In genomic region chr10:67535256-67535655, GRCm38 (mm10) we compare ENCODE assay signal across 8 mouse cellular contexts. TPM values are rescaled to one million over a fixed set of nuclear protein-coding genes. Genes with fewer than 3 reads are reported as not detected.
DNase-seq lines count a peak whose midpoint lies in the region; ATAC-seq and TF ChIP-seq lines count a peak whose summit lies in the region.

Gene Egr2 (plus strand): TSS chr10:67535475.

- TF ChIP-seq CTCF in left cerebral cortex, adult 2 months (IDR thresholded peaks at IDR 0.05), result peak; percentile 32
- TF ChIP-seq CTCF in liver, postnatal 0 days (IDR thresholded peaks at IDR 0.05; ENCODE audit: low read depth), result no peak

- peaks cover 70% of the 10 kb centered on the region for H3K27me3 ChIP-seq in embryonic facial prominence, embryonic 15.5 days
- peaks cover 57% of the 10 kb centered on the region for H3K27me3 ChIP-seq in hindbrain, embryonic 11.5 days (ENCODE audit: control insufficient read depth, insufficient read depth, low read length)
- H3K27me3 ChIP-seq in liver, postnatal 0 days (ENCODE audit: insufficient read depth, low read length), result peaks cover 61% of the 10 kb centered on the region

- ATAC-seq in embryonic facial prominence, embryonic 15.5 days (ENCODE audit: insufficient number of reproducible peaks, low FRiP score, low TSS enrichment, low read depth), result no peak
- ATAC-seq in hindbrain, embryonic 11.5 days (ENCODE audit: low FRiP score), result no peak
- no peak for ATAC-seq in liver, postnatal 0 days
- ATAC-seq in frontal cortex, adult (ENCODE audit: low TSS enrichment), result no peak

- 1% methylated on average over 37 of the region's 37 CpGs for WGBS in embryonic facial prominence, embryonic 15.5 days
- whole genome bisulfite sequencing in hindbrain, embryonic 11.5 days, result under 1% methylated on average over 30 of the region's 37 CpGs
- 2% methylated on average over 32 of the region's 37 CpGs for WGBS in liver, postnatal 0 days (ENCODE audit: insufficient replicate concordance)

- no peak for TF ChIP-seq EP300 in liver, postnatal 0 days (IDR thresholded peaks at IDR 0.05; ENCODE audit: low read depth)

- H3K27ac ChIP-seq in left cerebral cortex, adult 2 months, result no peak within 1 kb of the TSS
- no peak within 1 kb of the TSS; the same call in 1 of the 2 replicates for H3K27ac ChIP-seq in embryonic facial prominence, embryonic 15.5 days (replicated peaks)
- H3K27ac ChIP-seq in hindbrain, embryonic 11.5 days (ENCODE audit: low read depth, low read length), result no peak within 1 kb of the TSS
- H3K27ac ChIP-seq in liver, postnatal 0 days (ENCODE audit: low read depth), result no peak within 1 kb of the TSS

- peak in 1 of 2 experiments; percentile 35 for DNase-seq in left cerebral cortex, adult 2 months (ENCODE audit: extremely low spot score in 1 of 2, low spot score in 2 of 2)
- DNase-seq in left cerebral cortex, adult 9 months (ENCODE audit: low spot score in 2 of 2), result no peak
- peak; percentile 58 for DNase-seq in T-cell, adult 2 months (ENCODE audit: low spot score)
- DNase-seq in hindbrain, embryonic 11.5 days (ENCODE audit: low spot score), result peak; percentile 40
- DNase-seq in liver, postnatal 0 days, result peak; percentile 33
- peak; percentile 22 to 32 for DNase-seq in spleen, postnatal 10 days (ENCODE audit: low spot score in 2 of 2)

- H3K4me2 ChIP-seq in embryonic facial prominence, embryonic 15.5 days (replicated peaks), result peak within 1 kb of the TSS; percentile 96
- H3K4me2 ChIP-seq in hindbrain, embryonic 11.5 days (replicated peaks; ENCODE audit: low read depth, low read length), result peak within 1 kb of the TSS; percentile 94
- H3K4me2 ChIP-seq in liver, postnatal 0 days (ENCODE audit: low read depth, low read length), result peak within 1 kb of the TSS; percentile 97

- no peaks in the 10 kb centered on the region for H3K9me3 ChIP-seq in embryonic facial prominence, embryonic 15.5 days (replicated peaks)
- no peaks in the 10 kb centered on the region for H3K9me3 ChIP-seq in hindbrain, embryonic 11.5 days (ENCODE audit: control insufficient read depth, low read length)
- no peaks in the 10 kb centered on the region for H3K9me3 ChIP-seq in liver, postnatal 0 days (ENCODE audit: low read length)

- intact Hi-C loops in left cerebral cortex, adult 2 months (cut with DNase I), result loop anchor here (5.0 to 10.0 kb wide), 4 partner anchors 112 to 630 kb away; no protein-coding TSS in a partner anchor

- peaks cover 36% of the 10 kb centered on the region for H3K4me1 ChIP-seq in embryonic facial prominence, embryonic 15.5 days
- peaks cover 16% of the 10 kb centered on the region for H3K4me1 ChIP-seq in hindbrain, embryonic 11.5 days (replicated peaks; ENCODE audit: control insufficient read depth, insufficient read depth, low read length)
- H3K4me1 ChIP-seq in liver, postnatal 0 days (ENCODE audit: insufficient read depth), result peaks cover 26% of the 10 kb centered on the region

- H3K36me3 ChIP-seq in embryonic facial prominence, embryonic 15.5 days, result no peaks in the 10 kb centered on the region
- H3K36me3 ChIP-seq in hindbrain, embryonic 11.5 days (ENCODE audit: control insufficient read depth, insufficient read depth, low read length), result no peaks in the 10 kb centered on the region
- no peaks in the 10 kb centered on the region for H3K36me3 ChIP-seq in liver, postnatal 0 days (replicated peaks; ENCODE audit: insufficient read depth, low read length)

- H3K4me3 ChIP-seq in left cerebral cortex, adult 2 months, result peak within 1 kb of the TSS; percentile 72
- peak within 1 kb of the TSS; percentile 72 for H3K4me3 ChIP-seq in embryonic facial prominence, embryonic 15.5 days (replicated peaks)
- peak within 1 kb of the TSS; percentile 52 for H3K4me3 ChIP-seq in hindbrain, embryonic 11.5 days (ENCODE audit: low read depth, low read length)
- H3K4me3 ChIP-seq in liver, postnatal 0 days (ENCODE audit: low read depth, low read length), result peak within 1 kb of the TSS; percentile 63

- H3K9ac ChIP-seq in embryonic facial prominence, embryonic 15.5 days, result no peak within 1 kb of the TSS
- H3K9ac ChIP-seq in hindbrain, embryonic 11.5 days (ENCODE audit: low read depth, low read length), result 0 out of 2 replicates have a peak within 1 kb of the TSS, but pooled peaks have one; percentile 42
- H3K9ac ChIP-seq in liver, postnatal 0 days (replicated peaks), result peak within 1 kb of the TSS; percentile 53; the same call in 1 of the 2 replicates

RNA-seq across cellular contexts. Expression of gene Egr2, which starts in this region (rescaled TPM):
- 10 to 100 TPM; 14.2 to 30.7 TPM for total RNA-seq in left cerebral cortex, adult 2 months (2021)
- polyA plus RNA-seq in embryonic facial prominence, embryonic 15.5 days (2015; fragmentation: Nextera tagmentation; extraction: Ambion mirVana), result 5.0 and 5.5 TPM in 2 replicates
- 1.2 and 1.3 TPM in 2 replicates for polyA plus RNA-seq in hindbrain, embryonic 11.5 days (2014; fragmentation: Nextera tagmentation; extraction: Ambion mirVana)
- 0.15 and 0.33 TPM in 2 replicates for polyA plus RNA-seq in liver, postnatal 0 days (2015; fragmentation: Nextera tagmentation; extraction: Ambion mirVana)

Comparison
In these comparisons a context has a peak if more than half of its experiments do, and no peak if none do; other contexts are left out.
1. Peak in DNase-seq, H3K4me3 ChIP-seq, H3K9ac ChIP-seq and H3K4me2 ChIP-seq in liver, postnatal 0 days; RNA of the gene not detected or under 1 TPM.
2. DNase-seq: peak in T-cell, adult 2 months (single experiment), hindbrain, embryonic 11.5 days (single experiment) and spleen, postnatal 10 days (2 of 2); none in left cerebral cortex, adult 9 months (0 of 2).
3. Peak in every context shown above with its lines, with median percentiles within 50 percentile points of each other: H3K4me3 ChIP-seq and H3K4me2 ChIP-seq.